17 mouse cellular contexts compared by ENCODE assay signal in the genomic region with DNA sequence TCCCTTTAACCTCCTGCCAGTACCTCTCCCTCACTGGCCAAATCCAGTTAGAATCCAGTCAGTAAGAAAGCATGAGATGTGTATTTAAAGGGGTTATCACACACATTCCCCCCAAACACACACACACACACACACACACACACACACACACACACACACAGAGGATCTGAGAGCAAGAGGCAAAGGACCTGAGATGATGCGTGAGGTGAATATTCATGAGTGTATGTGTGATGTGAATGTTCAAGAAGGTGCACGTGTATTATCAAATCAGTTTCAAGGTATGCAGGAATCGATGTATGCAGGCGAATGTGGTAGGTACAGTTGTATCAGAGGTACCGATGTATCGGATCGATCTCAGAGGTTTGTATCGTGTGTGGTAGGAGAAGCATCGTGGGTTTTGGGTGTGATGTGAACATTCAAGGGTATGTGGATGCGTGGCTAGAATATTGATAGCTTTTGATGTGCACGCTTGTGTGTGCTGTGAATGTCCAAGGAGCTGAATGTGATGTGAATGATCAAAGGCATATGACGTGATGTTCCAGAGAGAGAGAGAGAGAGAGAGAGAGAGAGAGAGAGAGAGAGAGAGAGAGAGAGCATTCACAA. TPM values are rescaled to one million over a fixed set of nuclear protein-coding genes. Genes with fewer than 3 reads are reported as not detected.
A peak's percentile ranks its signal among the peaks of the same experiment; 100 is the strongest.
DNase-seq lines count a peak whose midpoint lies in the region; ATAC-seq and TF ChIP-seq lines count a peak whose summit lies in the region.
"Had no signal": no experiment of that assay in that cellular context is flagged by ENCODE, and none has a peak within 500 bp of the region (broad histone marks: within the 10 kb centered on the region; RNA-seq: fewer than 3 reads in every experiment).

No protein-coding gene starts in this region.

- peaks cover 4% of the 10 kb centered on the region; the same call in 1 of the 2 replicates for H3K4me1 ChIP-seq in forebrain, postnatal 0 days (ENCODE audit: insufficient read depth)
- H3K4me1 ChIP-seq in forebrain, embryonic 10.5 days, result 0 out of 2 replicates have a peak, but pooled peaks cover 4% of the 10 kb centered on the region
- peaks cover 9% of the 10 kb centered on the region; the same call in 1 of the 2 replicates for H3K4me1 ChIP-seq in hindbrain, embryonic 15.5 days (replicated peaks)
- no peaks in the 10 kb centered on the region for H3K4me1 ChIP-seq in hindbrain, embryonic 11.5 days (replicated peaks; ENCODE audit: control insufficient read depth, insufficient read depth, low read length)
- peaks cover 5% of the 10 kb centered on the region; the same call in 1 of the 2 replicates for H3K4me1 ChIP-seq in hindbrain, embryonic 16.5 days (ENCODE audit: control insufficient read depth, insufficient read depth, low read depth, low read length)
- no peaks in the 10 kb centered on the region for H3K4me1 ChIP-seq in midbrain, postnatal 0 days (ENCODE audit: insufficient read depth, low read length)
- H3K4me1 ChIP-seq: embryonic facial prominence, embryonic 13.5 days had no signal

- TF ChIP-seq CTCF in forebrain, postnatal 0 days (IDR thresholded peaks at IDR 0.05; ENCODE audit: low read depth), result no peak
- no peak for TF ChIP-seq CTCF in midbrain, postnatal 0 days (IDR thresholded peaks at IDR 0.05)

- no peaks in the 10 kb centered on the region for H3K9me3 ChIP-seq in forebrain, postnatal 0 days (ENCODE audit: low read length)
- H3K9me3 ChIP-seq in forebrain, embryonic 10.5 days, result no peaks in the 10 kb centered on the region
- no peaks in the 10 kb centered on the region for H3K9me3 ChIP-seq in hindbrain, embryonic 15.5 days
- no peaks in the 10 kb centered on the region for H3K9me3 ChIP-seq in hindbrain, embryonic 11.5 days (ENCODE audit: control insufficient read depth, low read length)
- H3K9me3 ChIP-seq in hindbrain, embryonic 16.5 days (ENCODE audit: control insufficient read depth, low read length), result no peaks in the 10 kb centered on the region
- H3K9me3 ChIP-seq in midbrain, postnatal 0 days (ENCODE audit: low read length), result no peaks in the 10 kb centered on the region
- H3K9me3 ChIP-seq: embryonic facial prominence, embryonic 13.5 days; forebrain, embryonic 15.5 days had no signal

- ATAC-seq in forebrain, postnatal 0 days, result peak; percentile 30
- 0 out of 2 replicates have a peak, but pooled peaks have one; percentile 45 for ATAC-seq in hindbrain, embryonic 15.5 days (ENCODE audit: low FRiP score, low read depth)
- no peak for ATAC-seq in hindbrain, embryonic 11.5 days (ENCODE audit: low FRiP score)
- peak; percentile 13; the same call in 1 of the 2 replicates for ATAC-seq in hindbrain, embryonic 16.5 days
- peak; percentile 55 for ATAC-seq in midbrain, postnatal 0 days (ENCODE audit: low FRiP score)
- ATAC-seq: forebrain, embryonic 15.5 days; intestine, embryonic 16.5 days had no signal

- H3K27me3 ChIP-seq in forebrain, postnatal 0 days (ENCODE audit: insufficient read depth, low read length), result no peaks in the 10 kb centered on the region
- no peaks in the 10 kb centered on the region for H3K27me3 ChIP-seq in forebrain, embryonic 10.5 days (ENCODE audit: poor library complexity, severe bottlenecking)
- peaks cover 3% of the 10 kb centered on the region; the same call in 1 of the 2 replicates for H3K27me3 ChIP-seq in hindbrain, embryonic 15.5 days
- no peaks in the 10 kb centered on the region for H3K27me3 ChIP-seq in hindbrain, embryonic 11.5 days (ENCODE audit: control insufficient read depth, insufficient read depth, low read length)
- no peaks in the 10 kb centered on the region for H3K27me3 ChIP-seq in hindbrain, embryonic 16.5 days (replicated peaks; ENCODE audit: control insufficient read depth, insufficient read depth, low read length)
- no peaks in the 10 kb centered on the region for H3K27me3 ChIP-seq in midbrain, postnatal 0 days (ENCODE audit: insufficient read depth, low read length)
- H3K27me3 ChIP-seq: forebrain, embryonic 15.5 days had no signal

- 75% methylated on average over 12 of the region's 12 CpGs for WGBS in forebrain, postnatal 0 days
- 89% methylated on average over 12 of the region's 12 CpGs for WGBS in forebrain, embryonic 10.5 days
- WGBS in hindbrain, embryonic 15.5 days, result 75% methylated on average over 12 of the region's 12 CpGs
- WGBS in hindbrain, embryonic 11.5 days, result 89% methylated on average over 12 of the region's 12 CpGs
- 72% methylated on average over 12 of the region's 12 CpGs for WGBS in hindbrain, embryonic 16.5 days
- 59% methylated on average over 12 of the region's 12 CpGs for WGBS in midbrain, postnatal 0 days

- no peak overlapping the region for H3K4me2 ChIP-seq in forebrain, postnatal 0 days (ENCODE audit: low read depth)
- no peak overlapping the region for H3K4me2 ChIP-seq in hindbrain, embryonic 15.5 days
- no peak overlapping the region for H3K4me2 ChIP-seq in hindbrain, embryonic 11.5 days (replicated peaks; ENCODE audit: low read depth, low read length)
- no peak overlapping the region for H3K4me2 ChIP-seq in hindbrain, embryonic 16.5 days (ENCODE audit: low read length)
- no peak overlapping the region for H3K4me2 ChIP-seq in midbrain, postnatal 0 days (ENCODE audit: low read depth, low read length, poor library complexity, severe bottlenecking)
- H3K4me2 ChIP-seq: embryonic facial prominence, embryonic 13.5 days; forebrain, embryonic 15.5 days; heart, embryonic 11.5 days had no signal

- H3K36me3 ChIP-seq in forebrain, postnatal 0 days (ENCODE audit: insufficient read depth), result no peaks in the 10 kb centered on the region; the same call in 1 of the 2 replicates
- peaks cover 3% of the 10 kb centered on the region for H3K36me3 ChIP-seq in forebrain, embryonic 10.5 days (replicated peaks)
- H3K36me3 ChIP-seq in hindbrain, embryonic 15.5 days, result peaks cover 3% of the 10 kb centered on the region
- H3K36me3 ChIP-seq in hindbrain, embryonic 11.5 days (ENCODE audit: control insufficient read depth, insufficient read depth, low read length), result no peaks in the 10 kb centered on the region
- no peaks in the 10 kb centered on the region for H3K36me3 ChIP-seq in hindbrain, embryonic 16.5 days (ENCODE audit: control insufficient read depth, insufficient read depth, low read length)
- peaks cover 3% of the 10 kb centered on the region for H3K36me3 ChIP-seq in midbrain, postnatal 0 days (ENCODE audit: insufficient read depth, low read length)

- no peak overlapping the region for H3K27ac ChIP-seq in forebrain, postnatal 0 days (ENCODE audit: low read depth, low read length)
- H3K27ac ChIP-seq in forebrain, embryonic 10.5 days, result no peak overlapping the region
- H3K27ac ChIP-seq in hindbrain, embryonic 15.5 days (replicated peaks), result 0 out of 2 replicates have a peak overlapping the region, but pooled peaks have one; percentile 18
- H3K27ac ChIP-seq in hindbrain, embryonic 11.5 days (ENCODE audit: low read depth, low read length), result no peak overlapping the region
- H3K27ac ChIP-seq in hindbrain, embryonic 16.5 days (ENCODE audit: low read depth, low read length), result no peak overlapping the region
- H3K27ac ChIP-seq in midbrain, postnatal 0 days (ENCODE audit: low read depth, low read length), result no peak overlapping the region
- H3K27ac ChIP-seq: embryonic facial prominence, embryonic 13.5 days; forebrain, embryonic 15.5 days; heart, adult 2 months had no signal

- H3K4me3 ChIP-seq in forebrain, postnatal 0 days (ENCODE audit: low read depth, low read length), result no peak overlapping the region
- no peak overlapping the region for H3K4me3 ChIP-seq in forebrain, embryonic 10.5 days
- H3K4me3 ChIP-seq in hindbrain, embryonic 15.5 days, result no peak overlapping the region
- no peak overlapping the region for H3K4me3 ChIP-seq in hindbrain, embryonic 11.5 days (ENCODE audit: low read depth, low read length)
- H3K4me3 ChIP-seq in hindbrain, embryonic 16.5 days (ENCODE audit: low read length), result no peak overlapping the region
- H3K4me3 ChIP-seq in midbrain, postnatal 0 days (ENCODE audit: low read depth, low read length), result no peak overlapping the region
- H3K4me3 ChIP-seq: embryonic facial prominence, embryonic 13.5 days; forebrain, embryonic 15.5 days; heart, adult 2 months had no signal

- H3K9ac ChIP-seq in forebrain, postnatal 0 days, result no peak overlapping the region
- no peak overlapping the region for H3K9ac ChIP-seq in hindbrain, embryonic 15.5 days
- no peak overlapping the region for H3K9ac ChIP-seq in hindbrain, embryonic 11.5 days (ENCODE audit: low read depth, low read length)
- no peak overlapping the region for H3K9ac ChIP-seq in hindbrain, embryonic 16.5 days (ENCODE audit: low read depth, low read length)
- no peak overlapping the region for H3K9ac ChIP-seq in midbrain, postnatal 0 days (replicated peaks; ENCODE audit: low read length, poor library complexity, severe bottlenecking)
- H3K9ac ChIP-seq: embryonic facial prominence, embryonic 13.5 days; forebrain, embryonic 15.5 days had no signal

- no peak for DNase-seq in forebrain, postnatal 0 days
- DNase-seq in forebrain, embryonic 10.5 days (ENCODE audit: extremely low spot score, low spot score), result no peak
- DNase-seq in hindbrain, embryonic 11.5 days (ENCODE audit: low spot score), result no peak
- peak; percentile 66 for DNase-seq in midbrain, postnatal 0 days (ENCODE audit: low spot score)
- DNase-seq in thymus, postnatal 4 days, result no peak
- DNase-seq: adrenal gland, postnatal 10 days; cerebellum, adult 18-20 months; cerebellum, adult 9-11 months; cerebellum, postnatal 36 days; gastrocnemius, postnatal 10 days; heart, adult 2 months had no signal

RNA-seq across cellular contexts. Expression of a gene that starts 14.9 kb away (rescaled TPM):
- 44.7 and 51.6 TPM in 2 replicates for total RNA-seq in forebrain, postnatal 0 days (2014; rRNA removed)
- 70.4 and 77.5 TPM in 2 replicates for polyA plus RNA-seq in forebrain, postnatal 0 days (2015; fragmentation: Nextera tagmentation; extraction: Ambion mirVana)
- 87.0 and 90.5 TPM in 2 replicates for polyA plus RNA-seq in forebrain, embryonic 10.5 days (2016; fragmentation: Nextera tagmentation; extraction: Ambion mirVana)
- polyA plus RNA-seq in hindbrain, embryonic 15.5 days (2015; fragmentation: Nextera tagmentation; extraction: Ambion mirVana), result 68.3 and 68.5 TPM in 2 replicates
- 81.2 TPM in 2 replicates for polyA plus RNA-seq in hindbrain, embryonic 11.5 days (2014; fragmentation: Nextera tagmentation; extraction: Ambion mirVana)
- 72.1 and 73.1 TPM in 2 replicates for polyA plus RNA-seq in hindbrain, embryonic 16.5 days (2015; fragmentation: Nextera tagmentation; extraction: Ambion mirVana)
- total RNA-seq in midbrain, postnatal 0 days (2014; rRNA removed), result 32.8 and 53.1 TPM in 2 replicates
- 56.8 and 68.1 TPM in 2 replicates for polyA plus RNA-seq in midbrain, postnatal 0 days (2015; fragmentation: Nextera tagmentation; extraction: Ambion mirVana)

RNA-seq across cellular contexts. Expression of a gene that starts 15.3 kb away (rescaled TPM):
- 33.2 and 39.9 TPM in 2 replicates for total RNA-seq in forebrain, postnatal 0 days (2014; rRNA removed)
- polyA plus RNA-seq in forebrain, postnatal 0 days (2015; fragmentation: Nextera tagmentation; extraction: Ambion mirVana), result 63.9 and 74.8 TPM in 2 replicates
- 85.9 and 86.2 TPM in 2 replicates for polyA plus RNA-seq in forebrain, embryonic 10.5 days (2016; fragmentation: Nextera tagmentation; extraction: Ambion mirVana)
- polyA plus RNA-seq in hindbrain, embryonic 15.5 days (2015; fragmentation: Nextera tagmentation; extraction: Ambion mirVana), result 53.8 and 58.9 TPM in 2 replicates
- polyA plus RNA-seq in hindbrain, embryonic 11.5 days (2014; fragmentation: Nextera tagmentation; extraction: Ambion mirVana), result 72.4 and 76.6 TPM in 2 replicates
- polyA plus RNA-seq in hindbrain, embryonic 16.5 days (2015; fragmentation: Nextera tagmentation; extraction: Ambion mirVana), result 58.0 and 61.4 TPM in 2 replicates
- total RNA-seq in midbrain, postnatal 0 days (2014; rRNA removed), result 25.0 and 30.2 TPM in 2 replicates
- 66.1 and 66.4 TPM in 2 replicates for polyA plus RNA-seq in midbrain, postnatal 0 days (2015; fragmentation: Nextera tagmentation; extraction: Ambion mirVana)

RNA-seq across cellular contexts. Expression of a gene that starts 30.2 kb away (rescaled TPM):
- 72.7 and 90.1 TPM in 2 replicates for total RNA-seq in forebrain, postnatal 0 days (2014; rRNA removed)
- polyA plus RNA-seq in forebrain, postnatal 0 days (2015; fragmentation: Nextera tagmentation; extraction: Ambion mirVana), result 16.3 and 28.5 TPM in 2 replicates
- 2.3 and 3.8 TPM in 2 replicates for polyA plus RNA-seq in forebrain, embryonic 10.5 days (2016; fragmentation: Nextera tagmentation; extraction: Ambion mirVana)
- polyA plus RNA-seq in hindbrain, embryonic 15.5 days (2015; fragmentation: Nextera tagmentation; extraction: Ambion mirVana), result 22.2 and 23.3 TPM in 2 replicates
- 7.9 and 8.0 TPM in 2 replicates for polyA plus RNA-seq in hindbrain, embryonic 11.5 days (2014; fragmentation: Nextera tagmentation; extraction: Ambion mirVana)
- polyA plus RNA-seq in hindbrain, embryonic 16.5 days (2015; fragmentation: Nextera tagmentation; extraction: Ambion mirVana), result 23.8 and 24.1 TPM in 2 replicates
- total RNA-seq in midbrain, postnatal 0 days (2014; rRNA removed), result 101 and 114 TPM in 2 replicates
- polyA plus RNA-seq in midbrain, postnatal 0 days (2015; fragmentation: Nextera tagmentation; extraction: Ambion mirVana), result 23.7 and 26.0 TPM in 2 replicates
